Mouse (Mus musculus): ENCODE results near the gene H2afb3.
"Not testable (repeated sequence)": the region's sequence is repeated elsewhere in the genome, so short reads cannot be mapped to it uniquely, and the experiment has no call there.

H2afb3 gene

GRCm38 (mm10) chrX:120312995-120313394 is at the start of gene H2afb3:
TSS of gene H2afb3 (minus strand) at chrX:120313095.
- DNase-seq (ENCODE audit: low spot score in 2 of 2) = not testable (repeated sequence)

GRCm38 (mm10) chrX:120301469-120302175 is 11.3 kb downstream of the H2afb3 start:
- DNase-seq (ENCODE audit: low spot score in 2 of 2) = no peak

GRCm38 (mm10) chrX:120292832-120293750 is 19.8 kb downstream of the H2afb3 start:
- no peak for DNase-seq (ENCODE audit: low spot score in 2 of 2)

- no peak for DNase-seq (ENCODE audit: low spot score in 2 of 2)
Measured at GRCm38 (mm10) chrX:120291696-120292095, 21.2 kb downstream of the H2afb3 start.

- DNase-seq (ENCODE audit: low spot score in 2 of 2) = no peak
Measured at GRCm38 (mm10) chrX:120290900-120291280, 22.0 kb downstream of the H2afb3 start.

- no peak for DNase-seq (ENCODE audit: low spot score in 2 of 2)
Measured at GRCm38 (mm10) chrX:120290011-120290899, 22.6 kb downstream of the H2afb3 start, which contains the start of gene Pcdh11x. TSS of gene Pcdh11x (plus strand) at chrX:120290259.

GRCm38 (mm10) chrX:120287502-120287901 is 25.4 kb downstream of the H2afb3 start:
- DNase-seq (ENCODE audit: low spot score in 2 of 2) = no peak

GRCm38 (mm10) chrX:120285522-120285921 is 27.4 kb downstream of the H2afb3 start:
- DNase-seq (ENCODE audit: low spot score in 2 of 2) = no peak
